Mouse (Mus musculus): Measurements from ENCODE around the gene Nop10.

DNA sequence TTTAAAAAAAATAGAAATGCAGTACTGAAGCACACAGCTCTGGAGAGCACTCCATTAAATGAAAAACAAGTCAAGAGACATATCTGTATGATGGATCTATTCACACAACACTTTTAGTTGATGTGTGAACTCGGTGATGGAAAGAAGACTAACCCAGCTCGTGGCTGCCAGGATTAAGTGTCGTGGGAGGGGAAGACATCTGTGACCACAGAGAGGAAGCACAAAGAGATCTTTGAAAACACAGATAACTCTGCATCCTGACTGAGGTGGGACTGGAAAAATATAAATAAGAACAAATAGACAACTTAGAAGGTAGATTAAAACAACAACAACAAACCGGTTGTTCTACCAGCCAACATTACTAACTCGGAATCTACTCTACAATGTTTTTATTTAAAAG is 39.1 kb upstream of the Nop10 start:
- TF ChIP-seq CTCF (IDR thresholded peaks at IDR 0.05; ENCODE audit: low read depth) (no peak), EP300 (IDR thresholded peaks at IDR 0.05; ENCODE audit: low read depth) (no peak)
